Mouse (Mus musculus) stomach, postnatal 0 days (tissue): ENCODE data around the gene Ptf1a.

Experiments
- CTCF ChIP-seq: IDR thresholded peaks from 2 replicates; pipeline ENCODE4 v1.5.1; 2016; ENCODE audit warnings: antibody characterized with exemption, low read depth, mild to moderate bottlenecking, moderate library complexity
- EP300 ChIP-seq: optimal IDR thresholded peaks from 2 replicates; pipeline ENCODE3; 2016; ENCODE audit warnings: antibody characterized with exemption

GRCm38 (mm10) chr2:19446746-19447145, 1.3 kb downstream of the Ptf1a start:
- TF ChIP-seq CTCF (no peak), EP300 (no peak)
